In genomic region chr7:126781661-126782370, GRCm38 (mm10) we compare ENCODE assay signal across 8 mouse cellular contexts. TPM values are rescaled to one million over a fixed set of nuclear protein-coding genes. Genes with fewer than 3 reads are reported as not detected.
DNase-seq lines count a peak whose midpoint lies in the region; ATAC-seq and TF ChIP-seq lines count a peak whose summit lies in the region.
"Had no signal": no experiment of that assay in that cellular context is flagged by ENCODE, and none has a peak within 500 bp of the region (broad histone marks: within the 10 kb centered on the region; RNA-seq: fewer than 3 reads in every experiment).

No protein-coding gene starts in this region.

- H3K27ac ChIP-seq in lung, embryonic 15.5 days = no peak overlapping the region
- no peak overlapping the region for H3K27ac ChIP-seq in heart, embryonic 16.5 days (ENCODE audit: low read length)
- H3K27ac ChIP-seq in limb, embryonic 14.5 days (replicated peaks; ENCODE audit: low read depth, low read length) = no peak overlapping the region
- no peak overlapping the region for H3K27ac ChIP-seq in stomach, embryonic 16.5 days (ENCODE audit: low read length)

- H3K36me3 ChIP-seq in lung, embryonic 15.5 days = peaks cover 33% of the 10 kb centered on the region
- H3K36me3 ChIP-seq in heart, embryonic 16.5 days (ENCODE audit: control insufficient read depth, insufficient read depth) = peaks cover 25% of the 10 kb centered on the region
- H3K36me3 ChIP-seq in limb, embryonic 14.5 days (ENCODE audit: control insufficient read depth, insufficient read depth, low read length) = peaks cover 38% of the 10 kb centered on the region
- H3K36me3 ChIP-seq in stomach, embryonic 16.5 days (ENCODE audit: control insufficient read depth, insufficient read depth, low read length) = peaks cover 14% of the 10 kb centered on the region

- H3K27me3 ChIP-seq in lung, embryonic 15.5 days = no peaks in the 10 kb centered on the region
- no peaks in the 10 kb centered on the region for H3K27me3 ChIP-seq in heart, embryonic 16.5 days (ENCODE audit: control insufficient read depth, insufficient read depth, low read length)
- H3K27me3 ChIP-seq in limb, embryonic 14.5 days (ENCODE audit: control insufficient read depth, insufficient read depth, low read length) = no peaks in the 10 kb centered on the region
- H3K27me3 ChIP-seq in stomach, embryonic 16.5 days (ENCODE audit: control insufficient read depth, insufficient read depth, low read length) = no peaks in the 10 kb centered on the region

- peaks cover 44% of the 10 kb centered on the region for H3K4me1 ChIP-seq in lung, embryonic 15.5 days
- peaks cover 29% of the 10 kb centered on the region for H3K4me1 ChIP-seq in heart, embryonic 16.5 days (ENCODE audit: control insufficient read depth, insufficient read depth, low read length)
- H3K4me1 ChIP-seq in limb, embryonic 14.5 days (ENCODE audit: control insufficient read depth, insufficient read depth, low read length) = peaks cover 28% of the 10 kb centered on the region
- H3K4me1 ChIP-seq in stomach, embryonic 16.5 days (ENCODE audit: control insufficient read depth, insufficient read depth, low read length) = peaks cover 26% of the 10 kb centered on the region

- peak overlapping the region; percentile 87 for H3K4me2 ChIP-seq in lung, embryonic 15.5 days
- no peak overlapping the region for H3K4me2 ChIP-seq in heart, embryonic 16.5 days (ENCODE audit: low read depth, low read length)
- H3K4me2 ChIP-seq in limb, embryonic 14.5 days (replicated peaks; ENCODE audit: low read depth, low read length, severe bottlenecking) = peak overlapping the region; percentile 94
- peak overlapping the region; percentile 98; the same call in 1 of the 2 replicates for H3K4me2 ChIP-seq in stomach, embryonic 16.5 days (ENCODE audit: low read depth, low read length)

- no peak for TF ChIP-seq POLR2A in limb, embryonic 14.5 days (IDR thresholded peaks at IDR 0.05; ENCODE audit: borderline replicate concordance, extremely low read depth, insufficient read depth, insufficient read length)

- H3K9ac ChIP-seq in lung, embryonic 15.5 days = peak overlapping the region; percentile 45; the same call in 1 of the 2 replicates
- peak overlapping the region; percentile 26; the same call in 1 of the 2 replicates for H3K9ac ChIP-seq in heart, embryonic 16.5 days (ENCODE audit: low read length)
- peak overlapping the region; percentile 59 for H3K9ac ChIP-seq in limb, embryonic 14.5 days (ENCODE audit: low read depth, low read length, severe bottlenecking)
- peak overlapping the region; percentile 67 for H3K9ac ChIP-seq in stomach, embryonic 16.5 days (ENCODE audit: low read length)

- H3K9me3 ChIP-seq in lung, embryonic 15.5 days = no peaks in the 10 kb centered on the region
- H3K9me3 ChIP-seq in heart, embryonic 16.5 days (replicated peaks; ENCODE audit: control insufficient read depth, low read length) = no peaks in the 10 kb centered on the region
- no peaks in the 10 kb centered on the region for H3K9me3 ChIP-seq in limb, embryonic 14.5 days (ENCODE audit: control insufficient read depth, low read length)
- no peaks in the 10 kb centered on the region for H3K9me3 ChIP-seq in stomach, embryonic 16.5 days (replicated peaks; ENCODE audit: control insufficient read depth, low read length)

- WGBS in lung, embryonic 15.5 days = 37% methylated on average over 11 of the region's 11 CpGs
- WGBS in heart, embryonic 16.5 days = 43% methylated on average over 11 of the region's 11 CpGs
- WGBS in limb, embryonic 14.5 days = 26% methylated on average over 11 of the region's 11 CpGs
- 41% methylated on average over 11 of the region's 11 CpGs for WGBS in stomach, embryonic 16.5 days

- no peak for DNase-seq in lung, adult 18-20 months
- no peak for DNase-seq in limb, embryonic 14.5 days (ENCODE audit: low spot score)
- DNase-seq in layer of hippocampus, postnatal 10 days (ENCODE audit: low spot score in 2 of 2) = no peak
- no peak for DNase-seq in thymus, postnatal 10 days (ENCODE audit: low spot score in 2 of 2)

- H3K4me3 ChIP-seq in lung, embryonic 15.5 days = peak overlapping the region; percentile 40; the same call in 1 of the 2 replicates
- no peak overlapping the region for H3K4me3 ChIP-seq in heart, embryonic 16.5 days (ENCODE audit: low read length)
- 0 out of 2 replicates have a peak overlapping the region, but pooled peaks have one; percentile 45 for H3K4me3 ChIP-seq in limb, embryonic 14.5 days (replicated peaks; ENCODE audit: low read length)
- H3K4me3 ChIP-seq in stomach, embryonic 16.5 days (replicated peaks; ENCODE audit: low read length) = no peak overlapping the region

- no peak for ATAC-seq in lung, embryonic 15.5 days (ENCODE audit: borderline replicate concordance, extremely low read depth, low FRiP score, low TSS enrichment)
- ATAC-seq in heart, embryonic 16.5 days (replicated peaks; ENCODE audit: extremely low read depth, insufficient read depth, low FRiP score) = no peak
- ATAC-seq in limb, embryonic 14.5 days (ENCODE audit: low FRiP score, low read depth) = no peak
- no peak for ATAC-seq in stomach, embryonic 16.5 days (ENCODE audit: insufficient read depth, low FRiP score)

RNA-seq across cellular contexts. Expression of gene Tbx6, which starts 0.5 kb away (rescaled TPM):
- 0.26 and 0.51 TPM in 2 replicates for polyA plus RNA-seq in lung, embryonic 15.5 days (2015; fragmentation: Nextera tagmentation; extraction: Ambion mirVana)
- polyA plus RNA-seq in heart, embryonic 16.5 days (2015; fragmentation: Nextera tagmentation; extraction: Ambion mirVana) = 0.09 and 0.58 TPM in 2 replicates
- 2.0 and 2.7 TPM in 2 replicates for polyA plus RNA-seq in limb, embryonic 14.5 days (2012; rRNA removed)
- 0.29 and 0.41 TPM in 2 replicates for polyA plus RNA-seq in limb, embryonic 14.5 days (2014; fragmentation: Nextera tagmentation; extraction: Ambion mirVana)
- 0.27 and 0.47 TPM in 2 replicates for polyA plus RNA-seq in stomach, embryonic 16.5 days (2015; fragmentation: Nextera tagmentation; extraction: Ambion mirVana)
- total RNA-seq in layer of hippocampus, postnatal 10 days (2021) = under 1 TPM; 0.62 to 0.69 TPM
- total RNA-seq: hematopoietic stem cell, adult 5-6 weeks had no signal

RNA-seq across cellular contexts. Expression of gene Ypel3, which starts 5.1 kb away (rescaled TPM):
- 90.3 and 96.2 TPM in 2 replicates for polyA plus RNA-seq in lung, embryonic 15.5 days (2015; fragmentation: Nextera tagmentation; extraction: Ambion mirVana)
- 80.8 and 84.6 TPM in 2 replicates for polyA plus RNA-seq in heart, embryonic 16.5 days (2015; fragmentation: Nextera tagmentation; extraction: Ambion mirVana)
- polyA plus RNA-seq in limb, embryonic 14.5 days (2012; rRNA removed) = 144 and 202 TPM in 2 replicates
- 131 and 151 TPM in 2 replicates for polyA plus RNA-seq in limb, embryonic 14.5 days (2014; fragmentation: Nextera tagmentation; extraction: Ambion mirVana)
- polyA plus RNA-seq in stomach, embryonic 16.5 days (2015; fragmentation: Nextera tagmentation; extraction: Ambion mirVana) = 60.6 and 65.9 TPM in 2 replicates
- total RNA-seq in layer of hippocampus, postnatal 10 days (2021) = 100 to 1,000 TPM; 150 to 152 TPM

RNA-seq across cellular contexts. Expression of gene Ppp4c, which starts 10.5 kb away (rescaled TPM):
- polyA plus RNA-seq in lung, embryonic 15.5 days (2015; fragmentation: Nextera tagmentation; extraction: Ambion mirVana) = 260 and 262 TPM in 2 replicates
- polyA plus RNA-seq in heart, embryonic 16.5 days (2015; fragmentation: Nextera tagmentation; extraction: Ambion mirVana) = 133 and 159 TPM in 2 replicates
- 238 and 252 TPM in 2 replicates for polyA plus RNA-seq in limb, embryonic 14.5 days (2012; rRNA removed)
- polyA plus RNA-seq in limb, embryonic 14.5 days (2014; fragmentation: Nextera tagmentation; extraction: Ambion mirVana) = 268 and 269 TPM in 2 replicates
- 180 and 192 TPM in 2 replicates for polyA plus RNA-seq in stomach, embryonic 16.5 days (2015; fragmentation: Nextera tagmentation; extraction: Ambion mirVana)
- 10 to 100 TPM; 56.2 to 64.6 TPM for total RNA-seq in layer of hippocampus, postnatal 10 days (2021)

RNA-seq across cellular contexts. Expression of gene Fam57b, which starts 15.7 kb away (rescaled TPM):
- polyA plus RNA-seq in lung, embryonic 15.5 days (2015; fragmentation: Nextera tagmentation; extraction: Ambion mirVana) = 0.10 and 0.19 TPM in 2 replicates
- polyA plus RNA-seq in heart, embryonic 16.5 days (2015; fragmentation: Nextera tagmentation; extraction: Ambion mirVana) = 0.86 and 1.4 TPM in 2 replicates
- 1.6 and 2.0 TPM in 2 replicates for polyA plus RNA-seq in limb, embryonic 14.5 days (2012; rRNA removed)
- polyA plus RNA-seq in limb, embryonic 14.5 days (2014; fragmentation: Nextera tagmentation; extraction: Ambion mirVana) = 0.21 and 0.44 TPM in 2 replicates
- polyA plus RNA-seq in stomach, embryonic 16.5 days (2015; fragmentation: Nextera tagmentation; extraction: Ambion mirVana) = 1.1 and 1.3 TPM in 2 replicates
- 100 to 1,000 TPM; 133 to 147 TPM for total RNA-seq in layer of hippocampus, postnatal 10 days (2021)
- total RNA-seq: hematopoietic stem cell, adult 5-6 weeks had no signal

RNA-seq across cellular contexts. Expression of gene Gdpd3, which starts 15.7 kb away (rescaled TPM):
- 2.5 and 2.8 TPM in 2 replicates for polyA plus RNA-seq in lung, embryonic 15.5 days (2015; fragmentation: Nextera tagmentation; extraction: Ambion mirVana)
- 0.75 and 1.00 TPM in 2 replicates for polyA plus RNA-seq in heart, embryonic 16.5 days (2015; fragmentation: Nextera tagmentation; extraction: Ambion mirVana)
- 13.6 and 15.0 TPM in 2 replicates for polyA plus RNA-seq in limb, embryonic 14.5 days (2012; rRNA removed)
- 3.2 and 4.3 TPM in 2 replicates for polyA plus RNA-seq in limb, embryonic 14.5 days (2014; fragmentation: Nextera tagmentation; extraction: Ambion mirVana)
- 11.1 and 15.4 TPM in 2 replicates for polyA plus RNA-seq in stomach, embryonic 16.5 days (2015; fragmentation: Nextera tagmentation; extraction: Ambion mirVana)
- total RNA-seq in layer of hippocampus, postnatal 10 days (2021) = 1 to 10 TPM; 2.7 to 3.0 TPM

Comparison
In these comparisons a context has a peak if more than half of its experiments do, and no peak if none do; other contexts are left out.
1. H3K4me3 ChIP-seq: peak in lung, embryonic 15.5 days (single experiment) and limb, embryonic 14.5 days (single experiment); none in heart, embryonic 16.5 days (single experiment) and stomach, embryonic 16.5 days (single experiment).
2. Peak in every context shown above with its lines, with median percentiles within 50 percentile points of each other: H3K9ac ChIP-seq.